Mouse (Mus musculus) gastrocnemius, postnatal 36 days (tissue): ENCODE data around the gene Tm7sf2. TPM values are rescaled to one million over a fixed set of nuclear protein-coding genes. Genes with fewer than 3 reads are reported as not detected.
A peak's percentile ranks its signal among the peaks of the same experiment; 100 is the strongest.

Experiments
- DNase-seq, 2 experiments: peaks; one replicate each; pipeline ENCODE4 v3.0.0; 2022
- intact Hi-C: fragments of 180-260 bp; cut with DNase I; formaldehyde crosslinking; loops from one replicate; pipeline ENCODE4 v1.15.1; 2025
- long read RNA-seq, 2 experiments: library from polyadenylated mRNA; stranded (forward); transcript quantifications; one replicate each; pipeline ENCODE4 v2.0.0; 2021
- total RNA-seq, 2 experiments: library from RNA; stranded (reverse); gene quantifications; 2 replicates each; pipeline ENCODE4 v1.2.3; 2021

Gene Tm7sf2
- total RNA-seq = 1 to 10 TPM; 4.9 to 5.1 TPM
- long read RNA-seq, experiment 1, partial matches to known transcripts = 0 of 2 reads
- long read RNA-seq, experiment 1, other reads (novel, unspliced or antisense) = 1 of 2 reads
- long read RNA-seq, experiment 2, partial matches to known transcripts = 2 of 5 reads
- long read RNA-seq, experiment 2, other reads (novel, unspliced or antisense) = 1 of 5 reads

GRCm38 (mm10) chr19:6067724-6068415 is at the start of gene Tm7sf2:
Gene Tm7sf2 (minus strand): TSS chr19:6068373.
- intact Hi-C loops = no loop called here
- peak; percentile 83 to 87 for DNase-seq

- no peak for DNase-seq
- intact Hi-C loops = loop anchor here (5.0 kb wide), 1 partner anchor 35 kb away; the partner anchor contains the start of genes Cdca5, Gm28374, Tmem262 and Zfpl1
Measured at GRCm38 (mm10) chr19:6117346-6117985, 49.3 kb upstream of the Tm7sf2 start.

GRCm38 (mm10) chr19:6116113-6116850 is 48.1 kb upstream of the Tm7sf2 start:
- intact Hi-C loops = loop anchor here (5.0 kb wide), 1 partner anchor 34 kb away; the partner anchor contains the start of genes Cdca5, Gm28374, Tmem262 and Zfpl1
- no peak for DNase-seq

GRCm38 (mm10) chr19:6113116-6113515 is 44.9 kb upstream of the Tm7sf2 start:
- intact Hi-C loops = no loop called here
- no peak for DNase-seq

GRCm38 (mm10) chr19:6105586-6105985 is 37.4 kb upstream of the Tm7sf2 start, which contains the start of gene Naaladl1:
Gene Naaladl1 (plus strand): TSS chr19:6105782.
- intact Hi-C loops = no loop called here
- no peak for DNase-seq

- no peak for DNase-seq
- intact Hi-C loops = no loop called here
Measured at GRCm38 (mm10) chr19:6104476-6104875, 36.3 kb upstream of the Tm7sf2 start.

- intact Hi-C loops = no loop called here
- DNase-seq = no peak
Measured at GRCm38 (mm10) chr19:6102169-6102853, 34.1 kb upstream of the Tm7sf2 start.

- intact Hi-C loops = no loop called here
- DNase-seq = no peak
Measured at GRCm38 (mm10) chr19:6101186-6101585, 33.0 kb upstream of the Tm7sf2 start.

GRCm38 (mm10) chr19:6097847-6098246 is 29.7 kb upstream of the Tm7sf2 start:
- intact Hi-C loops = no loop called here
- no peak for DNase-seq

GRCm38 (mm10) chr19:6094119-6094518 is 25.9 kb upstream of the Tm7sf2 start, which contains the start of gene AC131692.1:
Gene AC131692.1 (plus strand): TSS chr19:6094419.
- intact Hi-C loops = no loop called here
- no peak for DNase-seq

GRCm38 (mm10) chr19:6088841-6089240 is 20.7 kb upstream of the Tm7sf2 start:
- no peak for DNase-seq
- intact Hi-C loops = no loop called here

GRCm38 (mm10) chr19:6085417-6085879 is 17.3 kb upstream of the Tm7sf2 start:
- no peak for DNase-seq
- intact Hi-C loops = no loop called here

GRCm38 (mm10) chr19:6084478-6085248 is 16.5 kb upstream of the Tm7sf2 start, which contains the start of the genes Zfpl1 and Cdca5:
Gene Zfpl1 (minus strand): TSS chr19:6084956.
Gene Cdca5 (plus strand): TSS chr19:6084983.
- peak; percentile 93 to 95 for DNase-seq
- intact Hi-C loops = loop anchor here (1.0 to 5.0 kb wide), 2 partner anchors 25 to 33 kb away; partner anchors contain the start of gene Sac3d1

GRCm38 (mm10) chr19:6082156-6082555 is 14.0 kb upstream of the Tm7sf2 start, which contains the start of gene Gm28374:
Gene Gm28374 (minus strand): TSS chr19:6082256.
- intact Hi-C loops = loop anchor here (5.0 kb wide), 1 partner anchor 35 kb away; the partner anchor contains the start of gene Sac3d1
- DNase-seq = no peak

- intact Hi-C loops = loop anchor here (5.0 kb wide), 1 partner anchor 37 kb away; the partner anchor contains the start of gene Sac3d1
- no peak for DNase-seq
Measured at GRCm38 (mm10) chr19:6079983-6080480, 11.9 kb upstream of the Tm7sf2 start, which contains the start of gene Tmem262. Gene Tmem262 (plus strand): TSS chr19:6080033.

- intact Hi-C loops = no loop called here
- peak; percentile 70 to 81 for DNase-seq
Measured at GRCm38 (mm10) chr19:6076564-6077393, 8.6 kb upstream of the Tm7sf2 start, which contains the start of gene Vps51. Gene Vps51 (minus strand): TSS chr19:6077231.

GRCm38 (mm10) chr19:6073889-6074288 is 5.7 kb upstream of the Tm7sf2 start:
- intact Hi-C loops = no loop called here
- no peak for DNase-seq
